Mouse (Mus musculus): ENCODE measurements around the gene Entpd6.

GRCm38 (mm10) chr2:150782801-150783200 lies 34.0 kb downstream of the Entpd6 start:
- TF ChIP-seq CTCF (conservative IDR thresholded peaks at IDR 0.05 in 1 of 2, IDR thresholded peaks at IDR 0.05 in 1 of 2; ENCODE audit: low read depth in 2 of 2, low read length in 2 of 2): no peak
- TF ChIP-seq MAFK (IDR thresholded peaks at IDR 0.05; ENCODE audit: insufficient replicate concordance, low read length): no peak
- no peak for TF ChIP-seq BHLHE40 (IDR thresholded peaks at IDR 0.05; ENCODE audit: low read depth, low read length)
- TF ChIP-seq GABPA (IDR thresholded peaks at IDR 0.05; ENCODE audit: insufficient replicate concordance, low read depth, low read length): no peak
- TF ChIP-seq POLR2A (IDR thresholded peaks at IDR 0.05; ENCODE audit: low read depth, low read length): no peak
- no peak for TF ChIP-seq ETS1 (conservative IDR thresholded peaks at IDR 0.05; ENCODE audit: low read depth, low read length)
